Mouse (Mus musculus) neutrophil, adult 5-6 weeks (primary cell): ENCODE results near the gene Col8a1. TPM values are rescaled to one million over a fixed set of nuclear protein-coding genes. Genes with fewer than 3 reads are reported as not detected.

ENCODE experiments used
- ATAC-seq: fragments of 151-379, 151-347 bp; 2 replicates; pipeline ENCODE4 v1.8.0; 2017; ENCODE audit warnings: mild to moderate bottlenecking, moderate TSS enrichment; ENCODE audit not compliant: insufficient number of reproducible peaks, poor library complexity, low FRiP score, severe bottlenecking; ENCODE audit errors: extremely low read depth
- total RNA-seq: library from RNA; stranded (forward); fragments of 200-1000 nt; gene quantifications from 2 replicates; pipeline ENCODE4 v1.2.3, GENCODE M21; 2017

The Col8a1 gene
- not detected in 2 replicates for total RNA-seq

GRCm38 (mm10) chr16:57754526-57755125 lies at the start of gene Col8a1:
Gene Col8a1, minus strand, starts transcription at chr16:57754737.
- ATAC-seq, result no peak

- ATAC-seq, result no peak
These were observed 47.3 kb upstream of the Col8a1 start for GRCm38 (mm10) chr16:57801886-57802285.

GRCm38 (mm10) chr16:57796321-57796720 lies 41.8 kb upstream of the Col8a1 start:
- no peak for ATAC-seq

GRCm38 (mm10) chr16:57779011-57779410 lies 24.5 kb upstream of the Col8a1 start:
- ATAC-seq, result no peak

GRCm38 (mm10) chr16:57765615-57766014 lies 11.1 kb upstream of the Col8a1 start:
- ATAC-seq, result no peak

GRCm38 (mm10) chr16:57759862-57760261 lies 5.3 kb upstream of the Col8a1 start:
- ATAC-seq, result no peak

GRCm38 (mm10) chr16:57755708-57756107 lies 1.2 kb upstream of the Col8a1 start:
- ATAC-seq, result no peak

- no peak for ATAC-seq
These were observed 704 bp upstream of the Col8a1 start for GRCm38 (mm10) chr16:57755241-57755640.

- no peak for ATAC-seq
These were observed 827 bp downstream of the Col8a1 start for GRCm38 (mm10) chr16:57753539-57754280.

- ATAC-seq, result no peak
These were observed 4.0 kb downstream of the Col8a1 start for GRCm38 (mm10) chr16:57750549-57750948.

- ATAC-seq, result no peak
These were observed 6.4 kb downstream of the Col8a1 start for GRCm38 (mm10) chr16:57748093-57748492.

- ATAC-seq, result no peak
These were observed 7.0 kb downstream of the Col8a1 start for GRCm38 (mm10) chr16:57747357-57748056.

GRCm38 (mm10) chr16:57740169-57740568 lies 14.4 kb downstream of the Col8a1 start:
- ATAC-seq, result no peak

- no peak for ATAC-seq
These were observed 19.6 kb downstream of the Col8a1 start for GRCm38 (mm10) chr16:57734942-57735341.

GRCm38 (mm10) chr16:57733545-57733944 lies 21.0 kb downstream of the Col8a1 start:
- ATAC-seq, result no peak

- no peak for ATAC-seq
These were observed 21.4 kb downstream of the Col8a1 start for GRCm38 (mm10) chr16:57733139-57733538.

GRCm38 (mm10) chr16:57724978-57725377 lies 29.6 kb downstream of the Col8a1 start:
- no peak for ATAC-seq

GRCm38 (mm10) chr16:57718982-57719381 lies 35.6 kb downstream of the Col8a1 start:
- ATAC-seq, result no peak

GRCm38 (mm10) chr16:57698733-57699132 lies 55.8 kb downstream of the Col8a1 start:
- no peak for ATAC-seq

GRCm38 (mm10) chr16:57694694-57695093 lies 59.8 kb downstream of the Col8a1 start:
- ATAC-seq, result no peak
